Mouse (Mus musculus): ENCODE results near the gene Zhx3. TPM values are rescaled to one million over a fixed set of nuclear protein-coding genes. Genes with fewer than 3 reads are reported as not detected.

Gene Zhx3
- polyA plus RNA-seq, 1 experiment from 2014 or later: 11.1 TPM

DNA sequence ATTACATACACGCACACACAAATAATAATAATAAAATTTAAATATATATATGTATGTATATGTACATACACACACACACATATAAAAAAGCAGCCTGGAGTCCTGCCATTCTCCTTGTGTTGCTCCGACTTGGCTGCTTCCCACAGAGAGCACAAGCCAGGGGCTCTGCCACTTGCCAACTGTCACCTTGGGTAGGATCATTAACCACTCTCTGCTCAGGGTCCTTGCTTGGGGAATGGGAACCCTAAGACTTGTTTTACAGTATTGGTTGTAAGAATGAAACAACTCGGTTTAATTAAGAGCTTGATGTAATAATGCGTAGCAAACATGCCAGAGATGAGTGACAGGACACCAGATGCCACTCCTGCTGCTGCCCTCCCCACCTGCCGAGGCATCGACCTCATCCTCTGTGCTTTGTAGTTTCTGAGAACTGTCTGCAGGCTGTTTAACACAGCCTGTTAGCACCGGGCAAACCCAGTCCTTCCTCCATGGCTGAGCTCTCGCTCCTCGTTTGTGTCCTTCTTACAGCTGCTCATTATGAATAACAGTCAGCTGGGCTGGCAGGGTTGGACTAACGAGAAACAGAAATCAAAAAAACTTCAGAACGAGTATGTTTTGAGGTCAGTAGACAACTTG lies 132.2 kb downstream of the Zhx3 start:
- WGBS: 49% methylated on average over 11 of the region's 11 CpGs
- ATAC-seq (ENCODE audit: low read depth) (no peak), DNase-seq (ENCODE audit: low spot score) (no peak)
- Histone ChIP-seq H3K9ac (ENCODE audit: low read depth, low read length) (no peak overlapping the region), H3K4me3 (ENCODE audit: low read depth, low read length) (no peak overlapping the region), H3K27ac (replicated peaks; ENCODE audit: low read depth, low read length) (peak overlapping the region; percentile 66), H3K4me1 (ENCODE audit: control insufficient read depth, insufficient read depth, low read length) (peaks cover 24% of the 10 kb centered on the region), H3K9me3 (ENCODE audit: control insufficient read depth, low read length) (no peaks in the 10 kb centered on the region), H3K4me2 (ENCODE audit: low read depth, low read length) (no peak overlapping the region), H3K27me3 (replicated peaks; ENCODE audit: control insufficient read depth, insufficient read depth, low read length) (no peaks in the 10 kb centered on the region), H3K36me3 (ENCODE audit: control insufficient read depth, insufficient read depth, low read length) (peaks cover 48% of the 10 kb centered on the region)

DNA sequence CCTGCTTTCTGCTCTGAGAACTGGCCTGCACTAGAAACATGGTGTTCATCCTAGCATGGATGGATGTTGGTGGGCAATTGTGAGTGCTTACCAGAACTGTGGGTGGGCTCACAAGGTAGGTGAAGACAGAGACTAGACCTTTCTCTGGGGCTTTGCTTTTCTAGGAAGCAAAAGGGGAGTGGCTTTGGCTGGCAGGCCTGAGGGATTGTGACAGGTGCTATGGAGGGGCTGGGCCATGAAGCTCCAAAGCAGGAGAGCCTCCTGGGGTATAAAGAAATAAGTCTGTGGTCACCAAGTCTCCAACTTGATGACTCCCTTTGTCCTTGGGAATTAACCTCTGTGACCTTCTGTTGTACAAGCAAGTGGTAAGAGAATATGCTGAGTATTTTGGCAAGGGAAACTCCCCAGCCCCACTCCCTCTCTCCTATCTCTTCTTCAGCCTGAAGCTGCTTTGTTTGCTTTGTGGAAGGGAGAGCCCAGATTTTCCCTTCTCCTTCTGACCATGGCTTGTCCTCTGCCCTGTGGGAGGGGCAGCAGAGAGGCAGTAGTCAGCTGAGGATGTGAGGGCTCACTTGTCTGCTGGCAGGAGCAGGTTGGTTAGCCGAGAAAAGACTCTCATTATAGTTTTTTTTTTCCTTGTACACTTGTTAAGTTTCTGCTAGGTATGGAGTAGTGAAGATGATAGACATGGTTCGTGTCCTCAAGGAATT lies 133.0 kb downstream of the Zhx3 start:
- Histone ChIP-seq H3K9me3 (ENCODE audit: control insufficient read depth, low read length) (no peaks in the 10 kb centered on the region), H3K9ac (ENCODE audit: low read depth, low read length) (no peak overlapping the region), H3K36me3 (ENCODE audit: control insufficient read depth, insufficient read depth, low read length) (peaks cover 56% of the 10 kb centered on the region), H3K4me1 (ENCODE audit: control insufficient read depth, insufficient read depth, low read length) (peaks cover 23% of the 10 kb centered on the region), H3K4me2 (ENCODE audit: low read depth, low read length) (no peak overlapping the region), H3K4me3 (ENCODE audit: low read depth, low read length) (no peak overlapping the region), H3K27me3 (replicated peaks; ENCODE audit: control insufficient read depth, insufficient read depth, low read length) (no peaks in the 10 kb centered on the region), H3K27ac (replicated peaks; ENCODE audit: low read depth, low read length) (0 out of 2 replicates have a peak overlapping the region, but pooled peaks have one; percentile 10)
- 59% methylated on average over 2 of the region's 2 CpGs for WGBS
- DNase-seq (ENCODE audit: low spot score) (no peak), ATAC-seq (ENCODE audit: low read depth) (no peak)

DNA sequence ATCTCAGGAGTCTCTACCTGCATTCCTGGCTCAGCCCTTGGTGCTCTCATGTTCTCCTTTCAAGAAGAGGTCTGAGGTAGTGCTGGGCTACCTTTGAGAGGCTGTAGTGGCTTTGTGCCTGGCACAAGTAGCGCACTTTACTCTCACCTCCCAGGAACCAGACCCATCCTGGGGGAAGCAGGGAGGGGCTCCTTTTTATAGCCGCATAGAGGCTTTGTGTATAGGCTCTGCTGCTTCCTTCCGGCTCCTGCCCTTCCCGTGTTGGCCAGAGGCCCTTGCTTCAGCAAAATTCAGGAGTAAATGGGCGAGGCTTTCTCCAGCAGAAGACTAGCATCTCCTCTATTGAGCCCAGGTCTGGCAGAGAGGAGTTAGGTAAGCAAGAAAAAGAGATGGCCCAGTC lies 134.4 kb downstream of the Zhx3 start:
- 73% methylated on average over 5 of the region's 5 CpGs for WGBS
- Histone ChIP-seq H3K9ac (ENCODE audit: low read depth, low read length) (no peak overlapping the region), H3K4me1 (ENCODE audit: control insufficient read depth, insufficient read depth, low read length) (peaks cover 35% of the 10 kb centered on the region), H3K4me3 (ENCODE audit: low read depth, low read length) (no peak overlapping the region), H3K27me3 (replicated peaks; ENCODE audit: control insufficient read depth, insufficient read depth, low read length) (no peaks in the 10 kb centered on the region), H3K27ac (replicated peaks; ENCODE audit: low read depth, low read length) (no peak overlapping the region), H3K9me3 (ENCODE audit: control insufficient read depth, low read length) (no peaks in the 10 kb centered on the region), H3K4me2 (ENCODE audit: low read depth, low read length) (no peak overlapping the region), H3K36me3 (ENCODE audit: control insufficient read depth, insufficient read depth, low read length) (peaks cover 56% of the 10 kb centered on the region)
- ATAC-seq (ENCODE audit: low read depth): no peak
- DNase-seq (ENCODE audit: low spot score): no peak

DNA sequence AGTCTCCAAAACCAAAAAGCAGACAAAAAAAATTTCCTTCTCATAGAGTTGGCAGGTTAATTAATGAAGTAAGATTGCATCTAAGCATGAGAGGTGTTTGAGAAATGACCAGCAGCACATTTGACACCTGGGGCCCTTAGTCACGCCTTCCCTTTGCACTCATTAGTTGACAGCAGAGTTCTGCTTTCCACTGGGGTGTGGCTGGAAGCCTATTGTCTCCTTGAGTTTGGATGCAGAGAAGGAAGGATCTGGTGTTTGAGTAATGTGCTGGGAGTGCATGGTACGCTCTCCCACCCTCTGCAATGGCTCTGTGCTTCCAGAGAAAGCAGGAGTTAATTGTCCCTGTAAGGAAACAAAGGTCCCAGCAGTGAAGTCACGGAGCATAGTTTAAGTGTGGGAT lies 136.3 kb downstream of the Zhx3 start:
- H3K27me3 ChIP-seq (replicated peaks; ENCODE audit: control insufficient read depth, insufficient read depth, low read length): no peaks in the 10 kb centered on the region
- H3K4me1 ChIP-seq (ENCODE audit: control insufficient read depth, insufficient read depth, low read length): peaks cover 41% of the 10 kb centered on the region
- H3K4me3 ChIP-seq (ENCODE audit: low read depth, low read length): no peak overlapping the region
- no peaks in the 10 kb centered on the region for H3K9me3 ChIP-seq (ENCODE audit: control insufficient read depth, low read length)
- H3K9ac ChIP-seq (ENCODE audit: low read depth, low read length): no peak overlapping the region
- ATAC-seq (ENCODE audit: low read depth): no peak
- no peak for DNase-seq (ENCODE audit: low spot score)
- H3K4me2 ChIP-seq (ENCODE audit: low read depth, low read length): no peak overlapping the region
- 92% methylated on average over 3 of the region's 3 CpGs for WGBS
- no peak overlapping the region for H3K27ac ChIP-seq (replicated peaks; ENCODE audit: low read depth, low read length)
- peaks cover 44% of the 10 kb centered on the region for H3K36me3 ChIP-seq (ENCODE audit: control insufficient read depth, insufficient read depth, low read length)

DNA sequence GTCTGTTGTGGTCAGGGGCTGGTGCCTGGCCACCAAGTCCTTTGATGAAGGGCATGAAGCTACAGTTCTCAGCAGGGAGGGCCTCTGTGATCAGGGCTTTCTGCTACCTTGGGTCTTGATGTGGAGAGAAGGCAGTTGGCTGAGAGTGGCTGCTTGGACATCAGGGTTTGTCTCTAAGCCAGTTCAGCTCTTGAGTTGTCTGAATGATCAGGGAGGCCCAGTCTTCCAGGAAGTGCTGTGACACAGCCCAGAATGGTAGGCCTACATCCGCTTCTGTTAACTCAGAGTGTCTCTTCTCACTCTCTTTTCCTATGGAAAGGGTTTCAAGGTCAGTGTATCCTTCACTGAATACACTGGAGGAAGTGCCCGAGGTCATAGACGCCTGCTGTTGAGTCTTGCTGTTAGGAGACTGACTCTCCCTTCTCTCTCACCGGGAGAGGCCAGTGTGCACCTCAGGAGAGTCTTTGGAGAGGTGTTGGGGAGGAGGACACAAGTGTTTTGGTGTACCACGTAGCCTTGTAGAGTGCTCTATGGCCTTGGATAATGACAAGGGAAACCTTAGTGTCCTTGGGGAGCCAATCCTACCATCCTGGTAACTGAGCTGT lies 137.0 kb downstream of the Zhx3 start:
- Histone ChIP-seq H3K36me3 (ENCODE audit: control insufficient read depth, insufficient read depth, low read length) (peaks cover 38% of the 10 kb centered on the region), H3K4me2 (ENCODE audit: low read depth, low read length) (no peak overlapping the region), H3K4me1 (ENCODE audit: control insufficient read depth, insufficient read depth, low read length) (peaks cover 40% of the 10 kb centered on the region), H3K4me3 (ENCODE audit: low read depth, low read length) (no peak overlapping the region), H3K9ac (ENCODE audit: low read depth, low read length) (no peak overlapping the region), H3K9me3 (ENCODE audit: control insufficient read depth, low read length) (no peaks in the 10 kb centered on the region), H3K27me3 (replicated peaks; ENCODE audit: control insufficient read depth, insufficient read depth, low read length) (no peaks in the 10 kb centered on the region), H3K27ac (replicated peaks; ENCODE audit: low read depth, low read length) (no peak overlapping the region)
- DNase-seq (ENCODE audit: low spot score): no peak
- no peak for ATAC-seq (ENCODE audit: low read depth)
- WGBS: 81% methylated on average over 5 of the region's 5 CpGs

DNA sequence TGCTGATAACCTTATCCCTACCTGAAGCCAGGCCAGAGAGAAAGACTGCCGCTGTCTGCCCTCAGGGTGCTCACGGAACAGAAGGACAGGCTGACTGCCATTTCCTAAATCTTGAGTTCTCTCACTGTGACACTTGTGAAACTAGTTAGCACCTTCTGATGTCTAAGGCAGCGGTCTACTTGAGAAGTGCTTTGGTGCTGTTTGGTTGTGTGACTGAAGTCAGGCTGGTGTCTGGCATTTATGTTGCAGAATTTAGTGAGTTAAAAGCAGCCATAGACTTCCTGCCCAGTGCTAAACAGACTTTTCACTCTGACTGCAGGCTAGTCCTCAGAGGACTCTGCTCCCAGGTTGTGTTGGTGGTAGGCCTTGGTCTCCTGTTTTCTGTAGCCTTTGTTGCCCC lies 138.5 kb downstream of the Zhx3 start:
- Histone ChIP-seq H3K4me1 (ENCODE audit: control insufficient read depth, insufficient read depth, low read length) (peaks cover 30% of the 10 kb centered on the region), H3K4me3 (ENCODE audit: low read depth, low read length) (no peak overlapping the region), H3K36me3 (ENCODE audit: control insufficient read depth, insufficient read depth, low read length) (peaks cover 33% of the 10 kb centered on the region), H3K9ac (ENCODE audit: low read depth, low read length) (no peak overlapping the region), H3K27ac (replicated peaks; ENCODE audit: low read depth, low read length) (no peak overlapping the region), H3K9me3 (ENCODE audit: control insufficient read depth, low read length) (no peaks in the 10 kb centered on the region), H3K27me3 (replicated peaks; ENCODE audit: control insufficient read depth, insufficient read depth, low read length) (no peaks in the 10 kb centered on the region), H3K4me2 (ENCODE audit: low read depth, low read length) (peak overlapping the region; percentile 92)
- DNase-seq (ENCODE audit: low spot score): no peak
- no peak for ATAC-seq (ENCODE audit: low read depth)
- WGBS: 81% methylated on average over 3 of the region's 3 CpGs

DNA sequence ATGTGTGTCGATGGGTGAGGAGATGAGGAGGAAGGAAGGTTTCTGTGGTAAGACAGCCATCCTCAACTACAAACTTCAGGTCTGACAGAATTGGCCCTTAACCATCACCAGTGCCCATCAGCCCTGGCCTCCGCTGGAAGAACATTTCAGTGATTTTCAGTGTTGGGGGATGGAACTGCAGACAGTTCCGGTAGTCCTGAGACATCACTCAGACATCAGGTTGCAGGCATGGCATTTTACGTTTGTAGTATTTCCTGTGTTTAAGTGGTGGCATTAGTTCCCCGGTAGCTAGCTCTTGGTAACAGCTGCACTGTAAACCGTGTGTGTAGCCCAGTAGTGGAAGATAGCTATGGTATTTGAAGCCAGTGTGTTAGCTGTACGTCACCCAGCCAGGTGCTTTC lies 139.7 kb downstream of the Zhx3 start:
- ATAC-seq (ENCODE audit: low read depth): no peak

DNA sequence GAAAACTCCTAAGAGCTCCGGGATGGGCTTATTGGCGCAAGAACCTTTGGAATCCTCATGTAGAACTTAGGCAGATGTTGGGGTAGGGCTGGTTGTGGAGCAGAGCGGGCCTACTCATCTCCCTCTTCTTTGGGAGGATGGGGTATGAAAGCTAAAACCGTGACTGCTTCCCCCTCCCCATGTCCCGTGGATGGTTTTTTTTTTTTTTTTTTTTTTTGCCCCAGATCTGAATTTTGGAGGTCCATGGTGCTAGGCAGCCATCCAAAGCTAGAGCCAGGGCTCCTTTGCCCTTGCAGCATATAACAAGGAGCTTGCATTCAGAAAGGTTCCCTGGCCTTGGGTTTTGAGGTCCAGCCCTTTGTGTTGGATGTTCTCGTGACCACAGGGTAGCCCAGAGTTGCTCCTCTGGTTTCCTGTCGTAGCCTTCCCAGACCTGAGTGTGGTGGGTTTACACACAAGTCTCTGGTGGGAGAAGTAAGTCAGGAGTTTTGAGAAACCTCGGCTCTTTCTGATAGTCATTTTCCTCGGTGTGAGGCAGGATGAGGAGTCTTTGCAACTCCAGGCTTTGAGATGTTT lies 140.3 kb downstream of the Zhx3 start:
- Histone ChIP-seq H3K9ac (ENCODE audit: low read depth, low read length) (peak overlapping the region; percentile 100), H3K36me3 (ENCODE audit: control insufficient read depth, insufficient read depth, low read length) (peaks cover 30% of the 10 kb centered on the region), H3K4me2 (ENCODE audit: low read depth, low read length) (peak overlapping the region; percentile 92), H3K4me3 (ENCODE audit: low read depth, low read length) (peak overlapping the region; percentile 98), H3K27me3 (replicated peaks; ENCODE audit: control insufficient read depth, insufficient read depth, low read length) (no peaks in the 10 kb centered on the region), H3K9me3 (ENCODE audit: control insufficient read depth, low read length) (no peaks in the 10 kb centered on the region), H3K27ac (replicated peaks; ENCODE audit: low read depth, low read length) (peak overlapping the region; percentile 98), H3K4me1 (ENCODE audit: control insufficient read depth, insufficient read depth, low read length) (peaks cover 28% of the 10 kb centered on the region)
- no peak for ATAC-seq (ENCODE audit: low read depth)
- DNase-seq (ENCODE audit: low spot score): no peak
- 22% methylated on average over 9 of the region's 9 CpGs for WGBS

More for the DNA sequence above, 139.7 kb downstream of the Zhx3 start:
- Histone ChIP-seq H3K4me1 (ENCODE audit: control insufficient read depth, insufficient read depth, low read length) (peaks cover 28% of the 10 kb centered on the region), H3K9me3 (ENCODE audit: control insufficient read depth, low read length) (no peaks in the 10 kb centered on the region), H3K9ac (ENCODE audit: low read depth, low read length) (peak overlapping the region; percentile 100), H3K4me3 (ENCODE audit: low read depth, low read length) (peak overlapping the region; percentile 98), H3K27ac (replicated peaks; ENCODE audit: low read depth, low read length) (no peak overlapping the region), H3K36me3 (ENCODE audit: control insufficient read depth, insufficient read depth, low read length) (peaks cover 30% of the 10 kb centered on the region), H3K27me3 (replicated peaks; ENCODE audit: control insufficient read depth, insufficient read depth, low read length) (no peaks in the 10 kb centered on the region), H3K4me2 (ENCODE audit: low read depth, low read length) (peak overlapping the region; percentile 92)
- 31% methylated on average over 7 of the region's 7 CpGs for WGBS
- DNase-seq (ENCODE audit: low spot score): no peak
